Mouse (Mus musculus) heart, postnatal 4 days (tissue): ENCODE data around the gene Pitpnc1. TPM values are rescaled to one million over a fixed set of nuclear protein-coding genes. Genes with fewer than 3 reads are reported as not detected.

ENCODE experiments used
- DNase-seq: peaks from one replicate; pipeline ENCODE4 v3.0.0; 2021
- total RNA-seq, 2 experiments: library from RNA; stranded (reverse); gene quantifications; 2 replicates each; pipeline ENCODE4 v1.2.3; 2021

Gene Pitpnc1
- total RNA-seq, 2 experiments from 2014 or later: 68.1 to 75.2 TPM

DNA sequence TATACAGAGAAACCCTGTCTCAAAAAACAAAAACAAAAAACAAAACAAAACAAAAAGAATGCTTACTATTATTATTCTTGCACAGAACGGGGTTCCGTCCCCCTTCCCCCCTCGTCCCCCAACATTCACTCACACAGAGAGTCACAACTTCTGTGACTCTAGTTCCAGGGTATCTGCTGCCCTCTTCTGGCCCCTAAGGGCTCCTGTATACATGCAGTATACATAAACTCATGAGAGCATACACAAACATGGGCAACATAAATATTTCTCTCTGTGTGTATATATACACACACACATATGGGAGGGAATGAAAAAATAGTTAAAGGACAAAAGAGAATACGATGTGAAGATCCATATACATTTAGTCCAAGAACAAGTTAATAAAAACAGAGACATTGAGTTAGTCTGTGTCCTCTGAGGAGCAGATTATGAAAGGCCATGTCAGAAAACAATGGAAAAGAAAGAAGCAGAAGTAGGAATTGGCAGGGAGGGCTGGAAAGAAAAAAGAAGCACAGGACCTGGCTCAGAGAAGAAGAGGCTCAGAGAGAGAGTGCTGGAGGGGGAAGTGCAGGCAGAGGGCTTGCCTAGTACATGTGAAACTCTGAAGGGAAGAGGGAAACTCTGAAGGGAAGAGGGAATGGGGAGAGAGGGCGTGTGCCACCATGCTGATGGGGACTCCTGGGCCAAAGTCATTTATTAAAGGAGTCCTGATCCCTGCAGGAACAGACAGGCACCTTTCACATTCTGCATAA, 68.5 kb downstream of the Pitpnc1 start:
- DNase-seq: no peak

DNA sequence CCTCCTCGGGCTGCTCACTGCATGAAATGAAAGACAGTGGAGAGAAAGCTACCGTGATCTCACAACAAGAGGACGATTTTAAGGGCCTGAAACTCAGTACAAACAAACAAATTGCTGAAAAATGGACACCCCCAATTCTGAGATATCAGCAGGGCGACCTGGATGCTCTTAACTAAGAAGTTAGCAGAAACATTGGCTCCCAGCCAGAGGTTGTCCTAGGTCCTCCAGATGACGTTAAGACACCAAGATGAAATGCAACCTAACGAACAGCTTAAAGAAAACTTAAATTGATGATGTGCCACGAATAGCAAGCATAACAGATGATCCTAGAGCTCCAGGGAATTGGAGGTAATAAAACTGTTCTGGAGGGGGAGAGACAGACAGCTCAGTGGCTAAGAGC, 69.7 kb downstream of the Pitpnc1 start:
- DNase-seq: no peak

DNA sequence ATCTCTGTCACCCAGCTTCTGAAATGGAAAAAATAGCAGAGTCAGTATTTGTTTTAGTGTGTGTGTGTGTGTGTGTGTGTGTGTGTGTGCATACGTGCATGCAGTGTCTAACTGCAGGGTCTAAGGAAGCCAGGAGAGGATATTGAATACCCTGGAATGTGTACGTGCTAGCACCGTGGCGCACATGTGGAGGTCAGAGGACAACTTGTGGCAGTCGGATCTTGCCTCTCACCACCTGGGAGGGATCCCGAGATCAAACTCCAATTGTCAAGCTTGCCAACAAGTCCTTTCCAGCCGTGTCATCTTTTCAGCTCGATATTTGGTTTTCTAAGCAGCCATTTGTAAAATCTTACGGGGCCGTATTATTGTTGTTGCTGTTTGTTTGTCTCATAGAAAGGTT, 70.5 kb downstream of the Pitpnc1 start:
- no peak for DNase-seq

DNA sequence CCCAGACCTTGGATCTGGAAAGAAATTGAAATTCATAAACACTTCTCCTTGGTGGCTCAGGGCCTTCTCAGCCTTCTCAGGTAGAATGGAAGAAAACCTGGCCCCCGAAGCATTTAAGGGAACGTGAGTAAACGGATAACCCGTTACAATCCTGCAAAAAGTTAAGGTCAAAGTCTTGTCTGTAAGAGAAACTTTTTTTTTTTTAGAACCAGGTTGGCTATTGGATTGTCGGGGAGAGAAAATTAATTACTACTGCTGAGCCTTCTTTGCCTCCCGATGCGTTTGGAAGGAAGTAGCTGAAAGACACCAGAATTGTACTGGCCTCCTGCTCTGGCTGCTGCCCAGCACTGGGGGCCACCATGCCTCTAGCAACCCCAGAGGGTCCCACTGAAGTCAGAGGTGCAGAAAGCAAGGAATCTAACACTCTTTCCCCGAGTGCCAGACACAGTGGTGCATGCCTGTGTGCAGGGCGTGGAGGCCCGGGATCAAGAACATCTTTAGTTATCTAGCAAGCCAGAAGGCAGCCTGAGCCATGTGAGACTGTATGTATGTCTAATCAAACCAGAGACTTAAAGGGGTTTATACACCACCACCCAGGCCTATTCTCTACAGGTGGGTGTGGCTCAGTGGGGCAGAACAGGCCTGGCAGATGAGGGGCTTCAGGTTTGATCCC, 73.0 kb downstream of the Pitpnc1 start:
- peak; percentile 8 for DNase-seq

DNA sequence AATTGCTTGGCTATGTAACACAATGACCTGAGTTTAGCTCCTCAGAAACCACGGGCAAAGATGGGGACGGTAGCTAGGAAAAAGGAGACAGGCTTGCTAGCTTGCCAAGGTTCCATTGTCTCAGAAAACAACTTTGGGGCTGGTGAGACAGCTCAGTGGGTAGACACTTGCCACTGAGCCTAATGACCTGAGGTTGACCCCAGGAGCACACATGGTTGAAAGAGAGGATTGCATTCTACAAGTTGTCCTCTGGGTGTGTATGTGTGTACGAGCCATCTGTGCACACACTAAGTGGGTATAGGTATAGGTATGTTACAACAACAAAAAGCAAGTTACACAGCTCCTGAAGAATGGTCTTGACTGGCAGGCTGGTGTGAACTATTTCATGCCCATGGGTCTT, 76.3 kb downstream of the Pitpnc1 start:
- no peak for DNase-seq

DNA sequence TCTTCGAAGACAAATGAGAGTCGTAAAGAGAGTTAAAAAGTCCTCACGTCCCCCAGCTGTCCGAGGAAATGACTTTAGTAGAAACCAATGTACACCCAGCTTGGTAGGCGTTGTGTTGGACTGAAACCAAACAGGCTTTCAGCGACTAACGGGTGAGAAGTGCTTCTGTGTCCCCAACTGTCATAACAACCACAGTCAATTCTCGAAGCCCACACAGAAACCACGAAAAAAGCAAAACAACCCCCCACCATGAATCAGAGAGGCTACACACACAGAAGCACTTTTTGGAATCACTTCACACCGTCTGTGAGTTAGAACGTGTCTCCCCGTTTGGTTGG, 76.7 kb downstream of the Pitpnc1 start:
- no peak for DNase-seq

DNA sequence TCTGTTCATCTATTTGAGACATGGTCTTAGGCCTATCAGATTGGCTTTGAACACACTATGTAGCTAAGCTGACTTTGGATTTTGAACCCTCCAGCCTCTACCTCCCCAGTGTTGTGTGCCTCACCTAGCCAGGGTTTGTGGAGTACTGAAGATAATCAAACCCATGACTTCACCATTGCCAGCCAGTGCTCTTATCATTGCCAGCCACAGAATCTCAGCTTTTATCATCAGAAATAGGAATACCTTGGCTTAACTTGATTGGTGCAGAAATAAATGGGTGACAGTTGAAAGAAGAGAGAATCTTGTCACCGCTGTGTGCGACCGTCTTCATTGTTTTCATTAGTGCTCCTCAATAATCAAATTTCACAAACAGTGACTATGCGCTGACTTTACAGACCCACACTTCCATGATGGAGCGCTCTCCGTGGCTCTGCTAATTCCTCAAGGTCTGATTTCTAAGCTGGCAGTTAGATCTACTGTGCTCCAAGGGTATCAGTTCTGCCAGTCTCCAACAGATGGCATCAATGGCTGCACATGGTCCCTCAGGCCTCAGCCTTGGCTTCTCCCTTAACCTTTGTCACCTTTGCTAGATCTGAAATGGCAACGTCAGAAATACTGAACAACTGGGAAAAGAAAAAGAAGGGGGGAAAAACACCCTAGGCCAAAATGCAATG, 77.2 kb downstream of the Pitpnc1 start:
- no peak for DNase-seq

DNA sequence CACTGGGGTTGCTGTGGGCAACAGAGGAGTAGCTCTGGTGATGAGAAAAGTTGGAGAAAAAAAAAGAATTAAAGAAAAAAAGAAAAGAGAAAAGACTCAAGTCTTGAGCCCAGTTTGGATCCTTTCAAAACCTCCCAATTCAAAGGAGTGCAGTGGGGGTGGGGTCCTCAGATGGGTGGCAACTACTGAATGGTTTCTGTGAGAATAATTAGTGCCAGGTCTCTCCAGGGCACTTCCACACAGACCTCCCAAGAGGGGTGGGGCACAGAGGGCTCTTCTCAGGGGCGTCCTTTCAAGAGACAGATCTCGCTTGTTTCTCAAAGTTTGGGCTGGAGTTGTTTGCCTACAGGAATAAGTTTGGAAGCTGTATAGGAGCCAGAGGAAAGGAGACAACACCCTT, 80.0 kb downstream of the Pitpnc1 start:
- DNase-seq: no peak

DNA sequence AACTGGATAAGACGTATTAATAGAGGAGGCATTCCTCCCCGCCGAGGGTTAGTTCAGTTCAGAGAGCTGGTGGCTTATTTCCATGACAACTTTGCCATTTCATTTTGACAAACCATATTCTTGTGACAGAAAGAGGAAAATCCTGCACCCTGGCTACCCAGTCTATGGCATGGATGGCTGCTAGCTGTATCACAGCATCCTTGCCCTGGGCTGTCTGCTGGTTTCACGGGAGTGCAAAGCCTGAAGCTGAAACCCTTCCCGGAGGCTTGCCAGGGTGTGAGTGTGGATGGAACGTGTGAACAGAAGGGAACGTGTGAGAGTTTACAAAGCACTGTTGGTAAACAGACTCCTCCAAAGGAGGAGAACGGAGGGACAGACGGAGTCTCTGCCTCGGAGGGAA, 80.5 kb downstream of the Pitpnc1 start:
- no peak for DNase-seq

DNA sequence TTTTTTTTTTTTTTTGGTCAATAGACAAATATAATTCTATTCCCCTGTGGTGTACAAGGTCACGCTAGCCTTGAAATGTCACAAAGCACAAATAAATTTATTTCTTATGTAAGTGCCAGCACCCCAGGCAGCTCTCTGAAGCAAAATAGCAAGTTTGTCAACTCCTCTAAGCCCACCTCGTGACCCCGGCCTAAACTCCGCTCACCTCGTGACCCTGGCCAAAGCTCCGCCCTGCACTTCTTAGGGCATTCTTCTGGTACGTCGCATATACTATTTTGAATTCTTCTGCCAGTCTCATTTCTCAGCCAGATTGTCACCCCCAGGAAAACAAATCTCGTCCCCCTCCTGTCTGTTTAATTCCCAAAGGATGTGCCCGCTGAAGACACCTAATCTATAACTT, 84.0 kb downstream of the Pitpnc1 start:
- no peak for DNase-seq

DNA sequence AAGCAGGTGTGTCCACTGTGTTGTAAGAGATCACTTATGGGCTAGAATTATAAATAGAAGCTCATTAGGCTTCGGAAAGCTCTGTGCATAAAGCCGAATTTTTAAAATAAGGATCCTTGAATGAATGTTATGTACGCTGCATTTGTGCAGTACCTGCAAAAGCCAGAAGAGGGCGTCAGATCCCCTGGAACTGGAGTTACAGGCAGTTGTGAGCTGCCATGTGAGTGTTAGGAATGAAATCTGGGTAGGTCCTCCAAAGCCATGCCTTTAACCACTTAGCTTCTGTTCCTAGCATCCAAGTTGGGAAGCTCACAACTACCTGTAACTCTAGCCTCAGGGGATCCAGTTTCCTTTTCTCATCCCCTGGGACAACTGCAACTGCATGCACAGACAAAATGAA, 85.2 kb downstream of the Pitpnc1 start:
- DNase-seq: peak; percentile 59

DNA sequence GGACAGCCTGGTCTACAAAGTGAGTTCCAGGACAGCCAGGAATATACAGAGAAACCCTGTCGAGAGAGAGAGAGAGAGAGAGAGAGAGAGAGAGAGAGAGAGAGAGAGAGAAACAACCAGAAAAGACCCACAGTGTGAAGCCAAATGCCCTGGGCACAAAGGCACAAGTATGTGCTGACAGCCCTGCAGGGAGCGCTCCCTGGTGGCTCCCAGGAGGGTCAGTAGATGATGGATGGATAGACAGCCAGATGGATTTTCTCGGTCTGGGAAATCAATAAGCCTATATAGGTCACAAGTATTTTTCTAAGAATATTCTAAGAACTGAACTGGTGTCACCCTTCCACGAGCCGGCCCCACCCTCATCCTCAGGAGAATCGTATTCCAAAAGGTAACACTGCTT, 86.5 kb downstream of the Pitpnc1 start:
- DNase-seq: peak; percentile 15

DNA sequence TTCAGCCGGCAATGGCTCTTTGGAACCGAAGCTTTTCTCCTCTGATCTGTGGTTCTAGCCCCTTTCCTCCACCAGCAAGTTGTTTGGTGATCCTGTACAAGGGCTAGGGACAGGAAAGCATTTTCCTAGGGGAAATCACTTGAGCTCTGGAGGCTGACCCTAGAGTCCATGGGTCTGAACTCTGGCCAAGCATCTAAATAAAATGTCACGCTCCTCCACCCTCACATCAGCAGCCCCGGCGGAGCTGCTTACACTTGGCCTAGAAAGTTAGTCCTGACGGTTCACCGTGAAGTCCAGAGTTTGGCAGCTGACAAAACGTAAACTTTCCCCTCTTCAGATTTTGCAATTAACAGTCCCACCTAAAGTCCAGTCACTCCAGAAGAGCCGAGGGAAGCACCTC, 90.5 kb downstream of the Pitpnc1 start:
- peak; percentile 36 for DNase-seq

DNA sequence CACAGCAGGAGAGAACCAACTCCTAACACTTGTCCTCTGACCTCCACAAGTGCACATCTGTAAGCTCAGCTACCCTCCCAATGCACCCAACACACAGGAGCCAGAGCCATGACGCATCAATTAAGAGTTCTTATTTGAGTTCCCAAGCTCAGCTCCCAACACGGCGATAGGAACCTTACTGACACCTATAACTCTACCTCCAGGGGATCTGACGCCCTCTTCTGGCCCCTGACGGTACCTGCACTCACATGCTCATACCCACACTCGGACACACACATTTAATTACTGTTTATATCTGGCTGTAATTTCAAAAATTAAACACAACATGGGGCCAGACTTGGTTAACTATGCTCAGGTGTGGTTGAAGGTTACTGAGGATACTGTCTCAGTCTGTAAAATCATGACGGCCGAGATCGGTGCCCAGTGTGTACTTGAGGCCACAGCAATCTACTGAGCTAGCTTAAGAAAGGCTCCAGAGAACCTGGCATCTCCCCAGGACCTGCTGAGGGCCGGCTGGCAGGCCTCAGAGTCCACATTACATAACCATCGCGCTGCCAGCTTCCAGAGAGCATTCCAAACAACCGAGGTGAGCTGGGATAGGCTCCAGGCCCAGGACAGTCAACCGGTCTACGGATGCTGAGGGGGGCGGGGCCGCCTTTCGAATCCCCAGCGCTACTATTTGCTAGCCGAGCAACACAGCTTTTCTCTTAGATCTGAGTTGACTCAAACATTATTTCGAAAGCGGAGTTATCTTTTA, 91.2 kb downstream of the Pitpnc1 start:
- DNase-seq: peak; percentile 75

DNA sequence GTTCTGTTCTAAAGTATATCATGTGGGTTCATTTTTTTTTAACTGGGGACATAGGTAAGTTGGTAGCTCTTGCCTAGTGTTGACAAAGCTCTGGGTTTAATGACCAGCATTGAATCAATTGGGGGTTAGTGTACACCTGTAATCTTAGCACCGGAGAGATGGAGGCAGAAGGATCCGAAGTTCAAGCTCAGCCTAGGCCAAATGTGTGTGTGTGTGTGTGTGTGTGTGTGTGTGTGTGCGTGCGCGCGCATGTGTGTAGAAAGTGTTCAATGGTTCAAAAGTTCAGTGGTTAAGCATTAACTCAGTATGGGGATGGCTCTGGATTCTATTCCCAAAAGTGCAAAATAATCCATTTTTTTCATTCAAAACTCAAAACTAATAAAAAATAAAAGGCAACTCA, 93.2 kb downstream of the Pitpnc1 start:
- DNase-seq: no peak

DNA sequence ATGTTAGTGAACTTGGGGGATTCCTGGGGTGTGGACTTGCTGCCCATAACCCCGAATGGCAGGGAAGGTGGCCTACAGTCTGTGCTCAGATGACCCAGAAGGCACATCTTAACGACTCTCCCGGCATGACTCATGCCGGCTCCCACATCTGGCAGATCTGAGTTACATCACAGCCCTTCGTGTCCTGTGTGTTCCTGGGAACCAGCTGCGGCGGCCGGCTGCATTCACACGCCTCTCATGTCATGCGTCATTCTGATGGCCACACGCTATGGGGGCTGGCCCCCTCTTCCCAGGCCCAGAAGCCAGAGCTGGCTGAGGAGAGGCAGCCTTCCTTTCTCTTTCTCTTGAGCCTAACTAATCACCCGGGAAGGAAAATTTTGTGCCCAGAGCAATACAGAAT, 94.2 kb downstream of the Pitpnc1 start:
- peak; percentile 78 for DNase-seq

DNA sequence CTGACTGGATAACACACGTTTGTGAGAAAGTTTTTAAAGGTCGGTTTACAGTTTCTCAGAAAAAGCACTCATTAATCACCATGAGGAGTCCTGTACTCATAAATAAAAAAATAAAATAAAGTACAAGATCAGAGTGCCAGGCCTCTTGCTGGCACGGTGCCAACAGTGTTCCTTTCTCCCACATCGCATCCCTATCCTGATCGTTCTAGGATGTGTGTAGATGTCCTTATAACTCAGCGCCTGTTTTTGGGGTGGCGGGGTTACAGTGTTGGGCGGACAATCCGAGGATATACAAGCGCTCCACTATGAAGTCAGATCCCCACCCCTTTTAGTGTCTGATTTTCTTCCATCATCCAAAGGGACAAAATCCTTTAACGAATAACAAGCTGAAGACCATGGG, 94.7 kb downstream of the Pitpnc1 start:
- DNase-seq: peak; percentile 25

DNA sequence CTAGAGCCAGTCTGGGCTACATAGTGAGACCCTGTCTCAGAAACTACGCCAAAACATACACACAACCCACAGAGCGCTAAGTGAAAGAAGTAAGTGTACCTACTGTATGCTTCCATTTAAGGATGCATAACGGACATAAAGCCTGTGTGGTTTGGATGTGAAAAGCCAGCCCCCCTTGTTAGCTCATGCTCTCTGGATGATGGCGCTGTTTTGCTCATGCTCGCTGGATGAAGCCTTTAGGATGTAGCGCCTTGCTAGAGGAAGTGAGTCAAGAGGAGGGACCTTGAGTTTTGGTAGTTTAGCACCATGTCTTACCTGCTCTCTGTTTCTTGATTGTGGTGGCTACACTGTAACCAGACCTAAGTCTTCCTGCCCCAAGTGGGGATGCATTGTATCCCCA, 96.9 kb downstream of the Pitpnc1 start:
- DNase-seq: no peak

DNA sequence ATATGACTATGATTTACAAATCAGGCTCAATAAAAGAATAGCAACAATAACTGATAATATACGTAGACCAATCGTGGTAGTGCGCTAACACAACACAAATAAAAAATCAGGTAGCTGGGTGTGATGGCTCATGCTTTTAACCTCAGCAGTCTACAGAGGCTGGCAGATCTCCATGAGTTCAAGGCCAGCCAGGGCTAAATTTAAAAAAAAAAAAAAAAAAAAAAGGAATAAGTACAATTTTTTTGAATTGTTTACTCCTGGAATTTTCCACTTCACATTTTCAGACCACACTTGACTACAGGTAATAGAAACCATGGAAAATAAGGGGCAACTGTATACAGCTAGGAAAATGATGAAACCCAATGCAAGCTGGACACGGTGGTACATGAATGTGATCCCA, 97.3 kb downstream of the Pitpnc1 start:
- no peak for DNase-seq

DNA sequence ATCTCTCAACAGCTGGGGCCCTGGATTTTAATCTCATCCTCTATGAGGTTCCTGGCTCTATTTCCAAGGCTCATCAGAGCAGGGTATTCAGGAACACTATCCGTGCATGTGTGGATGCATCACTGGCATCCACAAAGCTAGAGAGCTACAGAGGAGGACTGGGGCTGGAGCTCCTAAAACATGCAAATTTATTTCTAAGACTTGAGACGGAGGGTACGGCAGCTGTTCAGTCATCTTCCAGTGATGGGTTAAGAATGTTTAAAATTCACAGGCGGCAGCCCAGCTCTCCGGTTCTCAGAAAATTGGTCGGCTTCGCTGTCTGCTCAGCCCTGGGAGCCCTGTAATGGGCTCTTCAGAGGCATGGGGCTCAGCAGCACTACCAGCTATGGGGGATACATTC, 97.8 kb downstream of the Pitpnc1 start:
- DNase-seq: no peak

DNA sequence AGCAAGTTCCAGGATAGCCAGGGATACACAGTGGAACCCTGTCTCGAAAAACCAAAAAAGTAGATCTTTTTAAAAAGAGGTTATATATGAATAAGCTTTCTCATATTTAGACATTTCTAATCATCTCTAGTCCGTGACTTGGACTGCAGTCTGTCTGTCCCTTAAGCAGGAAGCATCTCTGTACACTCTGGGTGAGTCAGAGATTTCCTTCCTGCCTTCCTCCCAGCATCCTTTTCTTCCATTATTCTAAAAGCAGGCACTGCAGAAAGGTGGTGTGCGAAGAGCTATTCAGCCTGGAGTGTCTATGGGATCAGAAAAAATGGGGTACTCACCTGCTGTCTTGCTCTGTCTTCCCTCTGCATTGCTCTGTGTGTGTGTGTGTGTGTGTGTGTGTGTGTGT, 100.0 kb downstream of the Pitpnc1 start:
- DNase-seq: no peak

DNA sequence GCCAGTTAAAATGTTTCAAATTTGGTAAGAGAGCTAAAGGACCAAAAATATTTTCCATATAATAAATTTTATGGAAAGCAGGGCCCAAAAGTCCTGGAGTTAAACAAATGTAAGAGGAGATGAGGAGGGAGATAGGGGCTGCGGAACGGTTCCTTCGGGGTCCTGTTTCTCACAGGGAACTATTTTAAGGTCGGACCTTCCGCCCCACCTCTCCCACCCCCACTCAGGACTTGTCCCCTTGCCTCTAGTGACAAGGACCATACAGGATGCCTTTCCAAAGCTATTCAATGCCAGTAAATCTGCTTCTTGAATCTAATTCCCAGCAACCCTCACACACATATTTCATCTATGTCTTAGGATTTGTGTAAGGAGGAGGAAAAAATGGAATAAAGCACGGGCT, 100.8 kb downstream of the Pitpnc1 start:
- DNase-seq: no peak
